Mouse (Mus musculus) brain, embryonic 14.5 days (tissue): ENCODE results near the gene Alg9.

ENCODE experiments used
- CTCF ChIP-seq: fragments of 200-500 bp; IDR thresholded peaks from 2 replicates; pipeline ENCODE4 v1.5.1; 2012; ENCODE audit warnings: inconsistent platforms, mild to moderate bottlenecking, moderate library complexity, borderline replicate concordance; ENCODE audit not compliant: insufficient read depth, insufficient read length; ENCODE audit errors: extremely low read depth
- POLR2A ChIP-seq: fragments of 200-500 bp; IDR thresholded peaks from 2 replicates; pipeline ENCODE4 v1.6.1; 2012; ENCODE audit warnings: mild to moderate bottlenecking, inconsistent platforms, borderline replicate concordance; ENCODE audit not compliant: poor library complexity, insufficient read depth, insufficient read length, severe bottlenecking; ENCODE audit errors: extremely low read depth

DNA sequence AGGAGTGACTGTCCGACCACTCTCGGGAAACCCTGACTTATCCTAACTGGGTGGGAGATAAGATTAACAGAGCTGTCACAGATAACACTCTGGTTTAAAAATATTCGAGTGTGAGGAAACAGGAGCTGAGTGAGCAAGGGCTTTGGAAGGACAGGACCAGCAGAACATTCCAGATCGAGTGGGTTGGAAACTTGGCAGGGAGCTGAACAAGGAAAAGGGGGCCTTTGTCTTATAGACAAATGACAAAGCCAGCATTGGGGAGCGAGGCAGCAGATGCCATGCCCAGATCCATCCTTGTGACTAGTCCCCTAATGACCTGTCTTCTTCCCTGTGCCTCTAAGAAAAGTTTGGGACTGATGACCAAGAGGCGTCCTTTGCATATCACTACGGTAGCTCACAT is 20.9 kb upstream of the Alg9 start:
- TF ChIP-seq POLR2A (no peak), CTCF (no peak)
